Mouse (Mus musculus) megakaryocyte, adult 5-6 weeks (primary cell): Measurements from ENCODE around the gene Ankrd55. TPM values are rescaled to one million over a fixed set of nuclear protein-coding genes. Genes with fewer than 3 reads are reported as not detected.

Source experiments
- ATAC-seq: 2 replicates; pipeline ENCODE4 v1.8.0; 2016; ENCODE audit warnings: mild to moderate bottlenecking, inconsistent platforms; ENCODE audit not compliant: poor library complexity, severe bottlenecking
- total RNA-seq, 2 experiments: library from RNA; stranded (forward) in 1 of 2; stranded (reverse) in 1 of 2; fragments of 153-499, 151-499 nt in 1 of 2; fragments of 221-1000, 200-1000 nt in 1 of 2; gene quantifications; 2 replicates each; pipeline versions ENCODE4 v1.2.3 to v1.2.4; 2015 to 2017

Gene Ankrd55
- total RNA-seq (2015) (0.16 and 0.36 TPM in 2 replicates), total RNA-seq (2017) (not detected in 2 replicates)

- ATAC-seq: peak; percentile 41; the same call in 1 of the 2 replicates
Measured at GRCm38 (mm10) chr13:112288225-112289178, at the start of gene Ankrd55. Gene Ankrd55, plus strand, starts transcription at chr13:112288451.

- no peak for ATAC-seq
Measured at GRCm38 (mm10) chr13:112239239-112239638, 49.0 kb upstream of the Ankrd55 start.

- ATAC-seq: no peak
Measured at GRCm38 (mm10) chr13:112241431-112241830, 46.8 kb upstream of the Ankrd55 start.

GRCm38 (mm10) chr13:112245131-112245530 is 43.1 kb upstream of the Ankrd55 start:
- no peak for ATAC-seq

- ATAC-seq: peak; percentile 51; the same call in 1 of the 2 replicates
Measured at GRCm38 (mm10) chr13:112251433-112251832, 36.8 kb upstream of the Ankrd55 start.

- ATAC-seq: no peak
Measured at GRCm38 (mm10) chr13:112252012-112252411, 36.2 kb upstream of the Ankrd55 start.

- ATAC-seq: no peak
Measured at GRCm38 (mm10) chr13:112252991-112253620, 35.1 kb upstream of the Ankrd55 start.

- no peak for ATAC-seq
Measured at GRCm38 (mm10) chr13:112254116-112254515, 34.1 kb upstream of the Ankrd55 start.

- no peak for ATAC-seq
Measured at GRCm38 (mm10) chr13:112255862-112256261, 32.4 kb upstream of the Ankrd55 start.

GRCm38 (mm10) chr13:112258478-112258877 is 29.8 kb upstream of the Ankrd55 start:
- ATAC-seq: peak; percentile 65

GRCm38 (mm10) chr13:112259398-112259797 is 28.9 kb upstream of the Ankrd55 start:
- ATAC-seq: peak; percentile 83

- ATAC-seq: peak; percentile 62
Measured at GRCm38 (mm10) chr13:112264666-112265065, 23.6 kb upstream of the Ankrd55 start.

GRCm38 (mm10) chr13:112271901-112272537 is 16.2 kb upstream of the Ankrd55 start:
- peak; percentile 45 for ATAC-seq

- ATAC-seq: no peak
Measured at GRCm38 (mm10) chr13:112274636-112275035, 13.6 kb upstream of the Ankrd55 start.

GRCm38 (mm10) chr13:112275951-112276350 is 12.3 kb upstream of the Ankrd55 start:
- no peak for ATAC-seq

- ATAC-seq: no peak
Measured at GRCm38 (mm10) chr13:112277544-112277943, 10.7 kb upstream of the Ankrd55 start.

- ATAC-seq: no peak
Measured at GRCm38 (mm10) chr13:112278251-112278650, 10.0 kb upstream of the Ankrd55 start.

GRCm38 (mm10) chr13:112287135-112287534 is 1.1 kb upstream of the Ankrd55 start:
- no peak for ATAC-seq

GRCm38 (mm10) chr13:112287571-112288224 is 553 bp upstream of the Ankrd55 start:
- ATAC-seq: no peak

- no peak for ATAC-seq
Measured at GRCm38 (mm10) chr13:112289338-112289737, 1.1 kb downstream of the Ankrd55 start.

- no peak for ATAC-seq
Measured at GRCm38 (mm10) chr13:112289981-112290380, 1.7 kb downstream of the Ankrd55 start.
